Mouse (Mus musculus) heart, postnatal 0 days (tissue): Measurements from ENCODE around the gene Fam120a. TPM values are rescaled to one million over a fixed set of nuclear protein-coding genes. Genes with fewer than 3 reads are reported as not detected.

ENCODE experiments used
- ATAC-seq: fragments of 200-750 bp; cut with Nextera tagmentation; 2 replicates; pipeline ENCODE4 v1.8.0; 2017; ENCODE audit warnings: low read depth, moderate number of reproducible peaks, moderate library complexity; ENCODE audit not compliant: insufficient read depth
- DNase-seq: peaks from one replicate; pipeline ENCODE4 v3.0.0-alpha.2; 2016; ENCODE audit warnings: low spot score
- H3K27ac ChIP-seq: fragments of 300-500 bp; sonication (generic); 2 replicates; pipeline ENCODE4 v1.5.1; 2014; ENCODE audit warnings: low read depth, mild to moderate bottlenecking
- H3K27me3 ChIP-seq: fragments of 300-500 bp; sonication (generic); 2 replicates; pipeline ENCODE4 v1.6.1; 2014; ENCODE audit warnings: low read length, mixed read lengths; ENCODE audit not compliant: control insufficient read depth, insufficient read depth
- H3K36me3 ChIP-seq: fragments of 300-500 bp; sonication (generic); replicated peaks from 2 replicates; pipeline ENCODE4 v1.6.1; 2014; ENCODE audit warnings: low read length, mixed read lengths; ENCODE audit not compliant: control insufficient read depth, insufficient read depth
- H3K4me1 ChIP-seq: fragments of 300-500 bp; sonication (generic); 2 replicates; pipeline ENCODE4 v1.6.1; 2014; ENCODE audit warnings: antibody characterized with exemption; ENCODE audit not compliant: control insufficient read depth, insufficient read depth
- H3K4me2 ChIP-seq: fragments of 300-500 bp; sonication (generic); 2 replicates; pipeline ENCODE4 v1.6.1; 2014; ENCODE audit warnings: low read depth, mild to moderate bottlenecking, low read length, moderate library complexity
- H3K4me3 ChIP-seq: fragments of 300-500 bp; sonication (generic); 2 replicates; pipeline ENCODE4 v1.5.1; 2014; ENCODE audit warnings: low read depth, low read length
- H3K9ac ChIP-seq: fragments of 300-500 bp; sonication (generic); replicated peaks from 2 replicates; pipeline ENCODE4 v1.6.1; 2014; ENCODE audit warnings: low read depth, low read length, mixed read lengths
- H3K9me3 ChIP-seq: fragments of 300-500 bp; sonication (generic); replicated peaks from 2 replicates; pipeline ENCODE4 v1.6.1; 2016; ENCODE audit warnings: low read length; ENCODE audit not compliant: control insufficient read depth
- CTCF ChIP-seq: IDR thresholded peaks from 2 replicates; pipeline ENCODE4 v1.5.1; 2016; ENCODE audit warnings: antibody characterized with exemption, control low read depth, low read depth
- EP300 ChIP-seq: IDR thresholded peaks from 2 replicates; pipeline ENCODE4 v1.6.1; 2016; ENCODE audit warnings: antibody characterized with exemption, low read depth
- WGBS: fragments of 180-500 bp; shearing (Covaris S2); extraction: QIAGEN DNeasy Blood & Tissue Kit; methylation state at CpG from one replicate; pipeline ENCODE4 v1.1.7; 2014; 5-methylcytosine and 5-hydroxymethylcytosine counted together
- polyA plus RNA-seq: library from polyadenylated mRNA; unstranded; fragments of >200 nt; fragmentation: Nextera tagmentation; extraction: Ambion mirVana; gene quantifications from 2 replicates; pipeline ENCODE4 v1.2.1, GENCODE M21; 2015
- total RNA-seq: library from RNA; depleted of rRNA; stranded (reverse); fragments of >200 nt; gene quantifications from 2 replicates; pipeline ENCODE4 v1.2.3, GENCODE M21; 2014; ENCODE audit warnings: low replicate concordance

The Fam120a gene
- total and polyA plus RNA-seq, 2 experiments from 2014 or later: 13.4 to 112 TPM

- no peaks in the 10 kb centered on the region for H3K9me3 ChIP-seq
- H3K4me2 ChIP-seq: no peak overlapping the region
- no peak overlapping the region for H3K9ac ChIP-seq
- H3K27me3 ChIP-seq: no peaks in the 10 kb centered on the region
- H3K36me3 ChIP-seq: no peaks in the 10 kb centered on the region
- H3K4me3 ChIP-seq: no peak overlapping the region
- TF ChIP-seq CTCF (no peak), EP300 (no peak)
- H3K4me1 ChIP-seq: peaks cover 20% of the 10 kb centered on the region
- H3K27ac ChIP-seq: peak overlapping the region; percentile 31; the same call in 1 of the 2 replicates
- 61% methylated on average over 12 of the region's 12 CpGs for WGBS
- ATAC-seq (no peak), DNase-seq (no peak)
These were observed 103.0 kb downstream of the Fam120a start for GRCm38 (mm10) chr13:48864673-48865356.

- TF ChIP-seq CTCF (no peak), EP300 (no peak)
- ATAC-seq: no peak
- no peak overlapping the region; the same call in 1 of the 2 replicates for H3K4me2 ChIP-seq
- H3K36me3 ChIP-seq: no peaks in the 10 kb centered on the region
- peaks cover 19% of the 10 kb centered on the region for H3K4me1 ChIP-seq
- no peaks in the 10 kb centered on the region for H3K9me3 ChIP-seq
- H3K4me3 ChIP-seq: no peak overlapping the region
- peak overlapping the region; percentile 47; the same call in 1 of the 2 replicates for H3K27ac ChIP-seq
- 73% methylated on average over 9 of the region's 9 CpGs for WGBS
- H3K9ac ChIP-seq: no peak overlapping the region
- no peaks in the 10 kb centered on the region for H3K27me3 ChIP-seq
- DNase-seq: no peak
These were observed 104.3 kb downstream of the Fam120a start for GRCm38 (mm10) chr13:48863556-48863955.

GRCm38 (mm10) chr13:48861913-48862312, 105.9 kb downstream of the Fam120a start:
- H3K27me3 ChIP-seq: no peaks in the 10 kb centered on the region
- H3K4me1 ChIP-seq: peaks cover 29% of the 10 kb centered on the region
- no peak for ATAC-seq
- no peak overlapping the region for H3K9ac ChIP-seq
- WGBS: 97% methylated on average over 1 of the region's 1 CpGs
- H3K9me3 ChIP-seq: no peaks in the 10 kb centered on the region
- no peaks in the 10 kb centered on the region for H3K36me3 ChIP-seq
- DNase-seq: no peak
- H3K27ac ChIP-seq: no peak overlapping the region
- no peak for TF ChIP-seq EP300
- TF ChIP-seq CTCF: no peak
- no peak overlapping the region for H3K4me2 ChIP-seq
- H3K4me3 ChIP-seq: no peak overlapping the region

GRCm38 (mm10) chr13:48858779-48859178, 109.0 kb downstream of the Fam120a start:
- Histone ChIP-seq H3K9ac (no peak overlapping the region), H3K27me3 (no peaks in the 10 kb centered on the region), H3K27ac (no peak overlapping the region), H3K9me3 (no peaks in the 10 kb centered on the region), H3K36me3 (no peaks in the 10 kb centered on the region), H3K4me2 (no peak overlapping the region), H3K4me1 (peaks cover 40% of the 10 kb centered on the region), H3K4me3 (no peak overlapping the region)
- TF ChIP-seq CTCF: no peak
- TF ChIP-seq EP300: no peak
- 49% methylated on average over 4 of the region's 4 CpGs for WGBS
- no peak for DNase-seq
- ATAC-seq: no peak; the same call in 1 of the 2 replicates

- no peak overlapping the region for H3K9ac ChIP-seq
- DNase-seq: no peak
- H3K27ac ChIP-seq: no peak overlapping the region
- no peak for TF ChIP-seq CTCF
- no peak for TF ChIP-seq EP300
- H3K36me3 ChIP-seq: no peaks in the 10 kb centered on the region
- H3K4me3 ChIP-seq: no peak overlapping the region
- ATAC-seq: no peak
- 34% methylated on average over 6 of the region's 6 CpGs for WGBS
- no peaks in the 10 kb centered on the region for H3K9me3 ChIP-seq
- H3K4me2 ChIP-seq: no peak overlapping the region
- peaks cover 40% of the 10 kb centered on the region for H3K4me1 ChIP-seq
- no peaks in the 10 kb centered on the region for H3K27me3 ChIP-seq
These were observed 109.8 kb downstream of the Fam120a start for GRCm38 (mm10) chr13:48858054-48858453.
